Mouse (Mus musculus) cerebellum, adult 2 months (tissue): ENCODE results near the gene Atxn7l3. TPM values are rescaled to one million over a fixed set of nuclear protein-coding genes. Genes with fewer than 3 reads are reported as not detected.

ENCODE experiments used
- DNase-seq, 2 experiments: peaks; one replicate each; pipeline ENCODE4 v3.0.0; 2021
- H3K27ac ChIP-seq: fragments of 200-500 bp; 2 replicates; pipeline ENCODE4 v1.5.1; 2012; ENCODE audit warnings: low read length, control low read depth, inconsistent platforms; ENCODE audit not compliant: insufficient read depth
- H3K27me3 ChIP-seq: fragments of 200-500 bp; 2 replicates; pipeline ENCODE4 v1.6.1; 2012; ENCODE audit warnings: inconsistent platforms, mild to moderate bottlenecking, low read length, moderate library complexity; ENCODE audit not compliant: control insufficient read depth, insufficient read depth
- H3K4me1 ChIP-seq: fragments of 200-500 bp; 2 replicates; pipeline ENCODE4 v1.6.1; 2011; ENCODE audit warnings: low read length; ENCODE audit not compliant: control insufficient read depth, insufficient read depth
- H3K4me3 ChIP-seq: fragments of 200-500 bp; replicated peaks from 2 replicates; pipeline ENCODE3; 2011; ENCODE audit warnings: mild to moderate bottlenecking, low read depth, low read length, control low read depth; ENCODE audit not compliant: insufficient read depth
- CTCF ChIP-seq: fragments of 200-500 bp; IDR thresholded peaks from 2 replicates; pipeline ENCODE4 v1.5.1; 2011; ENCODE audit warnings: low read depth, mild to moderate bottlenecking, control low read depth, low read length, moderate library complexity, borderline replicate concordance; ENCODE audit not compliant: insufficient read depth
- POLR2A ChIP-seq: fragments of 200-500 bp; IDR thresholded peaks from 2 replicates; pipeline ENCODE4 v1.6.1; 2011; ENCODE audit warnings: low read length, control low read depth, borderline replicate concordance; ENCODE audit not compliant: insufficient read depth
- WGBS: fragments of 180-500 bp; shearing (Covaris S2); methylation state at CpG from one replicate; pipeline ENCODE4 v1.1.7; 2018; 5-methylcytosine and 5-hydroxymethylcytosine counted together
- polyA plus RNA-seq: library from polyadenylated mRNA; depleted of rRNA; stranded (reverse); fragments of >200 nt; gene quantifications from 2 replicates; pipeline ENCODE4 v1.2.3, GENCODE M21; 2012

Atxn7l3 gene
- polyA plus RNA-seq, 1 experiment: 101 TPM

DNA sequence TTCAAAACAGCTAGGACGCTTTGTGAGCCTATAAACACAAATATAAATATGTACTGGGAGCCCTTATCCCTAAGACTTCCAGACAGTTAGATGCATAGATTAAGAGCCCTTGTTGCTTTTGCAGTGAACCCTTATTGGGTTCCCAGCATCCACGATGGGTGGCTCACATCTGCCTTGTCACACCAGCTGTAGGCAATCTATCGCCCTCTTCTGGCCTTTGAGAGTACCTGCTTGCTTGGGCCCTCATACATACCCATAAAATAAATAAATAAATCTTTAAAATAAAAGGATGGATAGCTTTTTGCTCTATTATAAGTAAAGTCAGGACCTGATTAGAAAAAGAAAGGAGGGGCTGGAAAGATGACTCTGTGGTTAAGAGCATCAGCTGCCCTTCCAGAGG is 37.9 kb downstream of the Atxn7l3 start:
- Histone ChIP-seq H3K4me1 (peaks cover 2% of the 10 kb centered on the region; the same call in 1 of the 2 replicates), H3K27me3 (no peaks in the 10 kb centered on the region), H3K4me3 (no peak overlapping the region), H3K27ac (no peak overlapping the region)
- TF ChIP-seq CTCF (peak; percentile 25; the same call in 1 of the 2 replicates), POLR2A (no peak)
- WGBS: 91% methylated on average over 3 of the region's 3 CpGs
- DNase-seq: no peak

DNA sequence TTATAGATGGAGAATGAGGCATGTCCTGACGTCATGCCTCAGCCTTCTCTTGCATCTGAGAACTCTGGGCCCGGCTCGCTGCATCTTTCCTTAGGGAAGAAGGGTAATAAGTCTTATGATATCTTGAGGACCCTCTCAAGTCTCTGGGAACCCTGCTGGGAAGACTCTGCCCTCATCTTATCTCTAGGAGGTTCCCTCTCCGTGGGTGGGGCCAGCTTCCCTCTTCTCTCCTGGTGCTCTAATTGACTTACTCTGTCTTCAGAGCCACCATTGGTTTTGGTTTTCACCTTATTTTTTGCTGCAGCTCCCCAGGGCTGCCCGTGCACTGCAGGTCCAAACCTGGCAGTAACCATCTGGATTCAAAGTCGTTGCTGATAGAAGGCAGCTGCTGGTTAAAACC is 38.3 kb downstream of the Atxn7l3 start:
- no peak for DNase-seq
- Histone ChIP-seq H3K4me3 (no peak overlapping the region), H3K27ac (no peak overlapping the region), H3K4me1 (no peaks in the 10 kb centered on the region; the same call in 1 of the 2 replicates), H3K27me3 (no peaks in the 10 kb centered on the region)
- WGBS: 89% methylated on average over 6 of the region's 6 CpGs
- TF ChIP-seq POLR2A (no peak), CTCF (no peak)

DNA sequence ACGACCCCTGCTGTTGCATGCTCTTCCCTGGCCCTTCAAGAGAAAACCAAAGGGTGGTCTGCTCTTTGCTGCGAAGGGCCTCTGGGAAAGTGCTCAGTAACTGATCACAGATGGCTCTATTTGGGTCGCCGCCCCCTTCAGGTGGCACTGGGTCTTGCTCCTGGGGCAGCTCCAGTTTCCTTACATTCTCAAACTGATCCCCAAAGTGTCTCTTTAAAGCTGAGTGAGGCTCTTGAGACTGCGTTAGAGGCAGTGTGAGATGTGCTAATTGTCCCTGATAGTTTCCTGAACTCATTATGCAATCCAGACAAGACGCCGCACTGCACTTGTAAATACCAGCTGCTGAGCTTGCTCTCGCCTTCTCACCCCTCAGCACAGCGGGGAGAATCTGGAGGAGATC is 38.9 kb downstream of the Atxn7l3 start:
- WGBS: 46% methylated on average over 9 of the region's 9 CpGs
- TF ChIP-seq CTCF: peak; percentile 29; the same call in 1 of the 2 replicates
- TF ChIP-seq POLR2A: no peak
- Histone ChIP-seq H3K4me1 (no peaks in the 10 kb centered on the region; the same call in 1 of the 2 replicates), H3K27me3 (no peaks in the 10 kb centered on the region), H3K4me3 (no peak overlapping the region), H3K27ac (no peak overlapping the region)
- DNase-seq: no peak

DNA sequence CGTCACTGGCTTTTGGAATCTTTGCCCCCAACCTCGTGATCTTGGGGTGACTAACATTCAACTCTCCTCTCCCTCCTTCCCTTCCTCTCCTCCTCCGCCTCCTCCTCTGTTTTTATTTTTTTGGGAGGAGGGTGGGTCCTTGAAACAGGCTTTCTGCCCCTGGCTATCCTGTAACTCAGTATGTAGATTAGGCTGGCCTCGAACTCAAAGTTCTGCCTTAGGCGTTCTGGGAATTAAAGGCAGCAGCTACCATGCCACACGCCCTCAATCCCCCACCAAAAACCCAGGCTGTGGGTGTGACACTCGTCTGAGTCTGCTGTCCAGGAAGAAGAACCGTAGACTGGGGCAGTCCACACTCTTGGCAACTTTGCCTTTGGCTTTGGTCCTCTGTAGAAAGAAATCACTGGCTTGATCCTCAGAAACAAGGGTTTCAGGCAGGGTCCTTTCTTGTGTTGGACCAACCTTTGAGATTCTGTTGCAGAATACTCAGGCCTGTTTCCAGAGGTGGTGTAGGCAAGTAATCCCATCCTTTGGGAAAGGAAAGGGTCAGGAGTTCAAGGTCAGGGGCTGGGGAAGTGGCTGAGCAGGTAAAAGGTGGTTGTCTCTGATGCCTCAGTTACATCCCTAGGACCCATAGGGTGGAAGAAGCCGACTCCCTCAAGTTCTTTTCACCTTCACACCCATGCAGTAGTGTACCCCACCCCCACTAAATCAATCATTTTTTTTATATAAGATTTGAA is 46.9 kb downstream of the Atxn7l3 start:
- Histone ChIP-seq H3K4me1 (0 out of 2 replicates have a peak, but pooled peaks cover 4% of the 10 kb centered on the region), H3K4me3 (no peak overlapping the region), H3K27me3 (no peaks in the 10 kb centered on the region), H3K27ac (no peak overlapping the region)
- 13% methylated on average over 9 of the region's 9 CpGs for WGBS
- no peak for TF ChIP-seq POLR2A
- TF ChIP-seq CTCF: no peak
- no peak for DNase-seq

GRCm38 (mm10) chr11:102248630-102249230 is 47.7 kb downstream of the Atxn7l3 start, which contains the start of gene BC030867:
BC030867 (plus strand) TSS chr11:102248882.
- no peak within 1 kb of the TSS for H3K27ac ChIP-seq

DNA sequence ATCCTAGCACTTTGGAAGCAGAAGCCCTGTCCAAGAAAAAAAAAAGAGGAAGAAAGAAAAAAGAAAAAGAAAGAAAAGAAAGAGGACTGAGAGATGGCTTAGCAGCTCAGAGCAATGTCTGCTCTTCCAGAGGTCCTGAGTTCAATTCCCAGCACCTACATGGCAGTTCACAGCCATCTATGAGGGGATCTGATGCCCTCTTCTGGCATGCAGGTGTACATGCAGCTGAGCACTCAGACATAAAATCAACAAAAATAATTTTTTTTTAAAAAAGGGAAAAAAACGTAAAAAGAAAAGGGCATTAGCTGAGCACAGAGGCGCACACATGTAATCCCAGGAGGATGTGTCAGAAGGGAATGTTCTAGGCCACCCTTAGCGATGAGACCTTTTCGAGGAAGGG is 49.6 kb downstream of the Atxn7l3 start:
- DNase-seq: no peak
- Histone ChIP-seq H3K4me3 (no peak overlapping the region), H3K27ac (no peak overlapping the region), H3K27me3 (no peaks in the 10 kb centered on the region), H3K4me1 (0 out of 2 replicates have a peak, but pooled peaks cover 4% of the 10 kb centered on the region)
- TF ChIP-seq CTCF (peak; percentile 8; the same call in 1 of the 2 replicates), POLR2A (no peak)
- WGBS: 88% methylated on average over 4 of the region's 4 CpGs

More at GRCm38 (mm10) chr11:102248630-102249230, 47.7 kb downstream of the Atxn7l3 start, which contains the start of gene BC030867:
- peak; percentile 87 to 95 for DNase-seq
- no peaks in the 10 kb centered on the region for H3K27me3 ChIP-seq
- WGBS: under 1% methylated on average over 41 of the region's 41 CpGs
- TF ChIP-seq POLR2A: no peak
- TF ChIP-seq CTCF: peak; percentile 67; the same call in 1 of the 2 replicates
- 0 out of 2 replicates have a peak, but pooled peaks cover 4% of the 10 kb centered on the region for H3K4me1 ChIP-seq
- H3K4me3 ChIP-seq: peak within 1 kb of the TSS; percentile 62

- Histone ChIP-seq H3K4me3 (no peak overlapping the region), H3K27me3 (no peaks in the 10 kb centered on the region), H3K4me1 (0 out of 2 replicates have a peak, but pooled peaks cover 4% of the 10 kb centered on the region), H3K27ac (no peak overlapping the region)
- 90% methylated on average over 6 of the region's 6 CpGs for WGBS
- TF ChIP-seq POLR2A (no peak), CTCF (no peak)
- no peak for DNase-seq
Observed at GRCm38 (mm10) chr11:102246273-102246635, 50.2 kb downstream of the Atxn7l3 start.

GRCm38 (mm10) chr11:102245581-102246272 is 50.7 kb downstream of the Atxn7l3 start:
- no peak for TF ChIP-seq CTCF
- Histone ChIP-seq H3K4me3 (peak overlapping the region; percentile 63), H3K4me1 (0 out of 2 replicates have a peak, but pooled peaks cover 4% of the 10 kb centered on the region), H3K27me3 (no peaks in the 10 kb centered on the region), H3K27ac (no peak overlapping the region)
- 58% methylated on average over 14 of the region's 14 CpGs for whole genome bisulfite sequencing
- no peak for DNase-seq
